Mouse (Mus musculus) megakaryocyte, embryonic 14.5 days (primary cell): ENCODE measurements around the gene Pdzd3. TPM values are rescaled to one million over a fixed set of nuclear protein-coding genes. Genes with fewer than 3 reads are reported as not detected.

Source experiments
- H3K27me3 ChIP-seq: replicated peaks from 2 replicates; pipeline ENCODE3; 2012; ENCODE audit warnings: inconsistent platforms
- H3K36me3 ChIP-seq: replicated peaks from 2 replicates; pipeline ENCODE3; 2012; ENCODE audit warnings: low read length, inconsistent platforms, mixed read lengths
- H3K4me1 ChIP-seq: 2 replicates; pipeline ENCODE4 v1.6.1; 2012; ENCODE audit warnings: inconsistent platforms
- H3K4me3 ChIP-seq: replicated peaks from 2 replicates; pipeline ENCODE3; 2012; ENCODE audit warnings: moderate library complexity, mild to moderate bottlenecking, inconsistent platforms
- H3K9me3 ChIP-seq: 2 replicates; pipeline ENCODE4 v1.6.1; 2012; ENCODE audit warnings: inconsistent platforms
- FLI1 ChIP-seq: IDR thresholded peaks from 2 replicates; pipeline ENCODE4 v1.6.1; 2012; ENCODE audit warnings: low read length, inconsistent platforms, mixed read lengths
- GATA1 ChIP-seq: IDR thresholded peaks from 3 replicates; pipeline ENCODE4 v1.6.1; 2012; ENCODE audit warnings: mixed read lengths, low read length, inconsistent platforms, borderline replicate concordance
- polyA plus RNA-seq: library from polyadenylated mRNA; stranded (reverse); fragments of >175 nt; gene quantifications from 2 replicates; pipeline ENCODE4 v1.2.3, GENCODE M21; 2012; ENCODE audit warnings: low replicate concordance; ENCODE audit not compliant: insufficient read depth

Gene Pdzd3
- polyA plus RNA-seq, 1 experiment = 0.35 TPM

DNA sequence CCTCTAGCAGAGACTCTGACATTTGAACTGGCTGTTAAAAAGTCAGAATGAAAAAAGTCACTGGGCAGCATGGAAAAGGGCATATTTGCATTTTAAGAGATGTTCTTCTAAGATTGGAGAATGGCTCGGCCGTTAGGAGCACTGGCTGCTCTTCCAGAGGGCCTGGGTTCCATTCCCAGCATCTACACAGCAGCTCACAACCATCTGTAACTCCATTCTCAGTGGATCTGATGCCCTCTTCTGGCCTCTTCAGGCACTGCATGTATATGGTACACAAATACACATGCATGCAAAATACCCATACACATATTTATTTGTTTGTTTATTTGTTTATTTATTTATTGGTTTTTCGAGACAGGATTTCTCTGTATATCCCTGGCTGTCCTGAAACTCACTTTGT is 17.8 kb upstream of the Pdzd3 start:
- Histone ChIP-seq H3K4me3 (no peak overlapping the region), H3K9me3 (no peaks in the 10 kb centered on the region), H3K4me1 (peaks cover 66% of the 10 kb centered on the region), H3K36me3 (peaks cover 11% of the 10 kb centered on the region), H3K27me3 (peaks cover 26% of the 10 kb centered on the region)
- TF ChIP-seq GATA1 (no peak), FLI1 (no peak)

DNA sequence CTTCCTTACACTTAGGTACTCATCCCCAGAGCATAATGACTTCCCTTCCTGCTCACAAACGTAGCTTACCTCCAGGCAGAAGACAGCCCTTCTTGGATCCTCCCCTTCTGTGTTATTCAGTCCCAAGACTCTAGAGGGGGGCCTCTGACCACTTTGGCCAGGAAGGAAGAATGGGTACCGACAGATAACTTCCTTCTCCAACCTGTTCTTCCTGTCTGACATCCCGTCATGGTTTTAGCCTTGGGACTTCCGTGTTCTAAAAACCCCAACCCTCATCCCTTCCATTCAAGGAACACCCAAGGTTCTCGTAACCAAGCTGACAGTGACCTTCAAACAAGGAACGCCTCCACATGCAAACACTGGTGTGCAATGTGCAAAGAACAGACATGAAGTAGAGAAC is 17.2 kb upstream of the Pdzd3 start, which contains the start of gene Nlrx1:
Gene Nlrx1, minus strand, starts transcription at position 168 of the 400 bp plus-strand sequence.
- TF ChIP-seq GATA1 (no peak), FLI1 (no peak)
- H3K9me3 ChIP-seq = no peaks in the 10 kb centered on the region
- H3K4me1 ChIP-seq = peaks cover 71% of the 10 kb centered on the region
- H3K36me3 ChIP-seq = peaks cover 18% of the 10 kb centered on the region
- H3K4me3 ChIP-seq = peak within 1 kb of the TSS; percentile 90
- peaks cover 26% of the 10 kb centered on the region for H3K27me3 ChIP-seq

DNA sequence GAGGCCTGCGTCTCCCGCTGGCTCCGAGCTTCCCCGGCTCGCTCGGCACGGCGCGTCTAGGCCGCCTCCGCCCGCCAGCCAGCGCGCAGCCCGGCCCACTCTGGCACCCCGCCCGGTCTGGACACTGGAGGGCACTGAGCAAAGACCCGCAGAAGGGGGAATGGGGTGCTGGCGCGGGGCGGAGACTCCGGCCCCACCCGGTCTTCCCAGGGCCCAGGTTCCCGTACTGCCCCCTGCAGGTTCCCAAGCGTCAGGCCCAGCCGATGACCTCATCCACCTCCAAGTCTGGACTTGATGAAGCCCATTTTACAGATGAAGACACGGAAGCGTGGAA is 16.7 kb upstream of the Pdzd3 start:
- Histone ChIP-seq H3K36me3 (peaks cover 20% of the 10 kb centered on the region), H3K4me1 (peaks cover 68% of the 10 kb centered on the region), H3K9me3 (no peaks in the 10 kb centered on the region), H3K27me3 (peaks cover 24% of the 10 kb centered on the region), H3K4me3 (peak overlapping the region; percentile 90)
- no peak for TF ChIP-seq GATA1
- TF ChIP-seq FLI1 = no peak

DNA sequence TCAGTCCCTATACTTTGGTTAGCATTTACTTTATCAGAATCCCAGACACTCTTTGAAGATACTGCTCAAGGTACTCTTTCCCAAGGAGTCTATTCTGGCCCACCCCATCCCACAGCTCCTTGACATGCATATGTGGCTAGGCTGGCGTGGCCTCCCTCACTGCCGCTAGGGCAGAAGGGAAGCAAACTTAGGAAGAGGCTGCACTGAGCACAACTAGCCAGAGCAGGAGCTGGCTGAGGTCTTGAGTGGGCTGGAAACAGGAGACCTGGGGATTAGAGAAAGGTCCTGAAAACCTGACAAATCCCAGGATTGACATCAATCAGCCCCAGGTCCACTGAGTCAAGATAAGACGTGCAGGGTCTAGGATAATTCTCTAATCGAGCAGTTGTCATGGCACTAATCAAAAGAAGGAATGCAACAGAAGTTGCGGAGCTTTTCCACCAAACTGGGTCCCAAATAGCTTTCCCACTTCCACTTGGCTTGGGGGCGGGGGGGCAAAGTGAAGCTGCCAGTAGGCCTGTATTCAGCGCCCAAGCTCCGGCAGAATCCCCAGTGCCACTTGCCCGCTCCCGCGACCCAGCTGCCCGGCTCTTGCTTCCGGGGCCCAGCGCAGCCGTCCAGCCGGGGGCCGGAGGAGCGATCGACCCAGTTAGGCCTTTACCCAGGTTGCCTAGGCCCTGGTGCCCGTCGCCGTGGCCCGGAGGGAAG is 16.2 kb upstream of the Pdzd3 start:
- Histone ChIP-seq H3K27me3 (peaks cover 24% of the 10 kb centered on the region), H3K36me3 (peaks cover 26% of the 10 kb centered on the region), H3K4me1 (peaks cover 66% of the 10 kb centered on the region), H3K9me3 (no peaks in the 10 kb centered on the region), H3K4me3 (peak overlapping the region; percentile 90)
- TF ChIP-seq FLI1 (no peak), GATA1 (no peak)

DNA sequence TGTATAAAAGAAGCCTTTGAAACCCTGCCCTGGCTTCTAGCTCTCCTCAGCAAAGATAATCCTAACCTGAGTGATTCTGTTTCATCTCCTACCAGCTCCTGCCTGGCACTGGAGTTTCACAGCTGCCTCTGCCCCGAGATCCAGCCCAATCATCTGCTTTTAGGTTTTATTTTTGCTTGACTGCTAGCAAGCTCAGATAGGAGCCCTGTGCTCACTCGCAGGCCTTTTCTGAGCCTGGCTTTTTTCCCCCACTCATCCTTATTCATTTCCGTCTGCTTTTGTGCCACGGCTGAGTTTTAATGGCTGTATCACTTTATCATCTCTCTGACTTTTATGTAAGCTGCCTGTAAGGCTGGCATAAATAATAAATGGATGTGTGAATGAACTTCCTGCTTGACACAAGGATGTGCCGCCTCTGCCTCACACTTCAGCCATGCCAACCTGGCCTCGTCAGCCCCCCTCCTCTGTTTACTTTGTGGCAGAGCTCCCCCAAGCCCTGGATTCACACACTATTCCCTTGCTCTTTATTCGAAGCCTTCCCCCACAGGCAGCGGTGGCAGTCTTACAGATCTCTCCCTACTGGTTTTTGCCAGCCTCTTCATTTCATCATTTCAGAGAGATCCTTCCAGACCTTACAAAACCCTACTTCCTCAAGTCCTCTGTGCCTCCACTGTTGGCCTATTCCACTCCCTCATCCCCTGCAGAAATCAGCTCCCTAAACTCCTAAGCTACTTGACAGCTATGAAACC is 15.4 kb upstream of the Pdzd3 start:
- peak overlapping the region; percentile 90 for H3K4me3 ChIP-seq
- H3K36me3 ChIP-seq = peaks cover 33% of the 10 kb centered on the region
- no peak for TF ChIP-seq GATA1
- TF ChIP-seq FLI1 = no peak
- H3K9me3 ChIP-seq = no peaks in the 10 kb centered on the region
- H3K4me1 ChIP-seq = peaks cover 72% of the 10 kb centered on the region
- H3K27me3 ChIP-seq = peaks cover 28% of the 10 kb centered on the region

DNA sequence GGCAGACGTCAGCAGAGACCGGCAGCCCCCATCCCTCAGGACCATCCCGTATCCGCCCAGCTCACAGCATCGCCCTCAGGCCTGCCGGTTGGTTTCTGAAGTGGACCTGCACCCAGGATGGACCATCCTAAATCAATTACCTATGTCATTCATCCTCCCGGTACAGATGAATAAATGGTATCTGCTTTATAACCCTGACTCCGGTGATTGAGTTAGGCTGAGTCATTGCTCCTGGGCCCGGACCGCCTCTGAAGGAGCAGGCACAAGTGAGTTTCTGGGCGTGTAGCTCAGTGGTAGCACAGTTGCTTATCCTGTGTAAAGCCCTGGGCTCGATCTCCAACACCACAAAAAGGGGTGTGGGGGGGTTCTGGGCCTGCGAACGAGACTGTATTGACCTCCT is 10.1 kb upstream of the Pdzd3 start:
- peaks cover 61% of the 10 kb centered on the region for H3K36me3 ChIP-seq
- H3K4me1 ChIP-seq = peaks cover 62% of the 10 kb centered on the region
- peaks cover 38% of the 10 kb centered on the region for H3K27me3 ChIP-seq
- H3K4me3 ChIP-seq = no peak overlapping the region
- TF ChIP-seq FLI1 (no peak), GATA1 (no peak)
- no peaks in the 10 kb centered on the region for H3K9me3 ChIP-seq

DNA sequence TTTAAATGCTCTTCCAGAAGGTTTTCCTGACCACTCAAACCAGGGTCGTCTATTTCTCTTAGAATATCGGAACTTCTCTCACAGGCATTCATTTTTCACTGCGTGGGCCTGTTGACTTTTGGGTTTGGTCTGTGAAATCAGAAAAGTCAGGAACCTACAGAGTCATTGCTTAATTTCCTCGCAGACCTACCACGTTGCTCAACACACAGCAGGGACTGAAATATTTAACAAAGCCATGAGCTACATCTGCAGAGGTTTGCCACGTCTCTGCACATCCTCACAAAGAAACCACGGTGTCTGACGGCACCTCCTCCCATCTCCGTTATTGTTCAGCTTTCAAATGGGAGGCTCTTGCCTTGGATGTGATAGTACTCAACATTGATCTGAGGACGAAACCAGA is 7.7 kb upstream of the Pdzd3 start:
- H3K36me3 ChIP-seq = peaks cover 58% of the 10 kb centered on the region
- H3K9me3 ChIP-seq = no peaks in the 10 kb centered on the region
- H3K4me3 ChIP-seq = no peak overlapping the region
- H3K4me1 ChIP-seq = peaks cover 67% of the 10 kb centered on the region
- TF ChIP-seq FLI1 = no peak
- no peak for TF ChIP-seq GATA1
- H3K27me3 ChIP-seq = peaks cover 37% of the 10 kb centered on the region

DNA sequence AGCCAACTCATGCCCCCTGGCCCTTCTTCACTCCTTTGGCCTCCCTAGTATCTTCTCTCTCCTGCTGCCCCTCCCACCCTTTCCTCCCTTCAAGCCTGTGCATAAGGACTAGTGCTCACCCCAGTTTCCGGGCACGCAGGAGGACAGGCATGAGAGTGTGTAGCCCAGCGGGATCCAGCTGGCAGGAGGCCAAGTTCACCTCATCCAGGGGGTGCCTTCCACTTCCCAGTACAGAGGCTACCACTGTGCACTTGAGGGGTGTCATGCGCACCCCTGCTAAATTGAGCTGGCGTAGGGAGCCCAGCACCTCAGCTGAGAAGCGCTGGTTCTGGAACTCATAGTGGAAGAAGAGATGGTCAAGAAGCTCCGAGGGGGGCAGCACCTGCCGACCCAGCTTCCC is 4.9 kb upstream of the Pdzd3 start:
- Histone ChIP-seq H3K9me3 (no peaks in the 10 kb centered on the region), H3K36me3 (peaks cover 50% of the 10 kb centered on the region), H3K27me3 (peaks cover 33% of the 10 kb centered on the region), H3K4me3 (no peak overlapping the region), H3K4me1 (peaks cover 65% of the 10 kb centered on the region)
- TF ChIP-seq GATA1 = no peak
- no peak for TF ChIP-seq FLI1

DNA sequence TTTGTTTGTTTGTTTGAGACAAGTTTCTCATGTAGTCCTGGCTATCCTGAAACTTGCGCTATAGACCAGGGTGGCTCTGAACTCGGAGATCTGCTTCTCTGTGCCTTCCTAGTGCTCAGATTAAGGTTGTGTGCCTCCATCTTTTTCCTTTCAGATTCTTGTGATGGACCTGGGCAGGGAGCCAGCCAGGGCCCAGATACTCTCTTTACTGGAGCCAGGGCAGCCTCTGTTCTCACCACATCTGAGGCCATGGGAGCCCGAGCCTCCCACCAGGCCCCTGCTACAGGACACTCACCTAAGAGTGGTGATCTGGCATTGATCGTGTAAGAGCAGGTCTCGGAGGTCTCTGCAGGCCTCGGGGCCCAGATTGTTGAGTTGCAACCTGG is 3.9 kb upstream of the Pdzd3 start:
- Histone ChIP-seq H3K4me3 (peak overlapping the region; percentile 71), H3K4me1 (peaks cover 68% of the 10 kb centered on the region), H3K9me3 (no peaks in the 10 kb centered on the region), H3K27me3 (peaks cover 36% of the 10 kb centered on the region), H3K36me3 (peaks cover 44% of the 10 kb centered on the region)
- TF ChIP-seq FLI1 = no peak
- TF ChIP-seq GATA1 = no peak

DNA sequence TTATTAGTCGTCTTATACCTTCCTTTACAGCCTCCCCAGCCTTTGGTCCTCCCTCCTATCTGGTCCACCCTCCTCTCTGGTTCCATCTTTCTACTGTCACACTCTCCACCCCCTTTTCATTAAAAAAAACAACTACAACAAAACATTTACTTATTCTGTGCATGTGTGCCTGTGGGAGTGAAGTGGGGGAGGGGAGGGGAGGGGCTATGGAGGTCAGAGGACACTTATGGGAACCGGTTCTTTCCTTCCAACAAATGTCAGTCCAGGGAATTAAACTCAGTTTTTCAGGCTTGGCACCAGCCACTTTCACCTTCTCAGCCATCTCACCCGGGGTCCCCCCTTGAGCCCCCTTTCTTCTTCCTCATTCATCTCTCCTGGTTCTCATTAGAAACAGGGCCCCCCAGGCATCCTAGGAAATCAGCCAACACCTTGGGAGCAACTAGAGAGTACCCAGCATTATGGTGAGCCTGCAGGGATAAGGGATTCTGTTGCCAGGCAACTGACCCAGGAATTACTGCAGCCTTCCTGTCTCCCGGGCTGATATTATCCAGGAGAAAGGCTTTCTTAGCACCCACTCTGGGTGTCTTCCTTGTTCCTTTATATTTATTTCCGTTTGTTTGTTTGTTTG is 3.4 kb upstream of the Pdzd3 start:
- Histone ChIP-seq H3K9me3 (no peaks in the 10 kb centered on the region), H3K36me3 (peaks cover 44% of the 10 kb centered on the region), H3K4me1 (peaks cover 73% of the 10 kb centered on the region), H3K27me3 (peaks cover 36% of the 10 kb centered on the region), H3K4me3 (no peak overlapping the region)
- TF ChIP-seq FLI1 (no peak), GATA1 (no peak)
